Mouse (Mus musculus) liver, embryonic 14.5 days (tissue): ENCODE results near the gene Cr2.

Experiments
- CTCF ChIP-seq: IDR thresholded peaks from 2 replicates; pipeline ENCODE4 v1.5.1; 2016; ENCODE audit warnings: antibody characterized with exemption, low read depth, control low read depth
- EP300 ChIP-seq: IDR thresholded peaks from 2 replicates; pipeline ENCODE4 v1.6.1; 2016; ENCODE audit warnings: antibody characterized with exemption, low read depth

- TF ChIP-seq CTCF (no peak), EP300 (no peak)
Observed at GRCm38 (mm10) chr1:195130479-195130878, 46.0 kb downstream of the Cr2 start.
